Mouse (Mus musculus) embryonic facial prominence, embryonic 12.5 days (tissue): ENCODE measurements around the gene Nrd1. TPM values are rescaled to one million over a fixed set of nuclear protein-coding genes. Genes with fewer than 3 reads are reported as not detected.

Experiments
- ATAC-seq: fragments of 200-750 bp; cut with Nextera tagmentation; 2 replicates; pipeline ENCODE4 v1.8.0; 2017; ENCODE audit not compliant: insufficient number of reproducible peaks, insufficient read depth, low FRiP score, low TSS enrichment
- H3K27ac ChIP-seq: fragments of 300-500 bp; sonication (generic); 2 replicates; pipeline ENCODE4 v1.5.1; 2016; ENCODE audit warnings: mild to moderate bottlenecking
- H3K27me3 ChIP-seq: fragments of 300-500 bp; sonication (generic); 2 replicates; pipeline ENCODE4 v1.6.1; 2016; ENCODE audit warnings: mild to moderate bottlenecking, moderate library complexity
- H3K36me3 ChIP-seq: fragments of 300-500 bp; sonication (generic); 2 replicates; pipeline ENCODE4 v1.6.1; 2016; ENCODE audit warnings: mild to moderate bottlenecking
- H3K4me1 ChIP-seq: fragments of 300-500 bp; sonication (generic); 2 replicates; pipeline ENCODE4 v1.6.1; 2016
- H3K4me2 ChIP-seq: fragments of 300-500 bp; sonication (generic); replicated peaks from 2 replicates; pipeline ENCODE4 v1.6.1; 2016; ENCODE audit warnings: mild to moderate bottlenecking, moderate library complexity
- H3K4me3 ChIP-seq: fragments of 300-500 bp; sonication (generic); 2 replicates; pipeline ENCODE4 v1.5.1; 2016; ENCODE audit warnings: mild to moderate bottlenecking
- H3K9ac ChIP-seq: fragments of 300-500 bp; sonication (generic); 2 replicates; pipeline ENCODE4 v1.6.1; 2016; ENCODE audit warnings: mild to moderate bottlenecking, moderate library complexity
- H3K9me3 ChIP-seq: fragments of 300-500 bp; sonication (generic); 2 replicates; pipeline ENCODE4 v1.6.1; 2016; ENCODE audit warnings: mild to moderate bottlenecking, moderate library complexity
- WGBS: fragments of 180-500 bp; shearing (Covaris S2); methylation state at CpG from one replicate; pipeline ENCODE4 v1.1.7; 2016; 5-methylcytosine and 5-hydroxymethylcytosine counted together
- polyA plus RNA-seq: library from polyadenylated mRNA; unstranded; fragments of >200 nt; fragmentation: Nextera tagmentation; extraction: Ambion mirVana; gene quantifications from 2 replicates; pipeline ENCODE4 v1.2.1, GENCODE M21; 2016

Nrd1 gene
- polyA plus RNA-seq, 1 experiment from 2014 or later = 98.5 TPM

GRCm38 (mm10) chr4:109030266-109030665 lies 29.8 kb downstream of the Nrd1 start:
- no peak for ATAC-seq
- H3K36me3 ChIP-seq = peaks cover 35% of the 10 kb centered on the region
- 96% methylated on average over 2 of the region's 2 CpGs for WGBS

DNA sequence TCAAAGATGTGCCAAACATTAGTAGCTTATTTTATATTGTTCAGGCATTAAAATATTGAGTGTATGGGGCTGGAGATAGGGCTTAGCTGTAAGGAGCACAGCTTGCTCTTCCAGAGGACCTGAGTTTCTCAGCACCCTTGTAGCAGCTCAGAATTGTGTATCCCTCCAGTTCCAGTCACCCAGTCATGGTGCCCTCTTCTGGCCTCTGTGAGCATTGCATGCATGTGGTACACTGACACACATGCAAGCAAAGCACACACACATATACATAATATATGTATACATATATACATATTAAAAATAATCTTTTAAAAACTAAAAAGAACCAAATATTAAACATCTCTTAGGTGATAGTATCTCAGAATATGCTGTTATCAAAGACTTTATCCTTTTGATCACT lies 35.9 kb downstream of the Nrd1 start:
- Histone ChIP-seq H3K4me3 (no peak overlapping the region), H3K36me3 (peaks cover 42% of the 10 kb centered on the region), H3K9ac (no peak overlapping the region), H3K4me1 (no peaks in the 10 kb centered on the region), H3K27me3 (no peaks in the 10 kb centered on the region), H3K4me2 (no peak overlapping the region), H3K27ac (no peak overlapping the region), H3K9me3 (no peaks in the 10 kb centered on the region)
- no peak for ATAC-seq

More at GRCm38 (mm10) chr4:109030266-109030665, 29.8 kb downstream of the Nrd1 start:
- Histone ChIP-seq H3K27ac (no peak overlapping the region), H3K4me1 (no peaks in the 10 kb centered on the region), H3K27me3 (no peaks in the 10 kb centered on the region), H3K9me3 (no peaks in the 10 kb centered on the region), H3K4me3 (no peak overlapping the region), H3K9ac (no peak overlapping the region), H3K4me2 (no peak overlapping the region)

DNA sequence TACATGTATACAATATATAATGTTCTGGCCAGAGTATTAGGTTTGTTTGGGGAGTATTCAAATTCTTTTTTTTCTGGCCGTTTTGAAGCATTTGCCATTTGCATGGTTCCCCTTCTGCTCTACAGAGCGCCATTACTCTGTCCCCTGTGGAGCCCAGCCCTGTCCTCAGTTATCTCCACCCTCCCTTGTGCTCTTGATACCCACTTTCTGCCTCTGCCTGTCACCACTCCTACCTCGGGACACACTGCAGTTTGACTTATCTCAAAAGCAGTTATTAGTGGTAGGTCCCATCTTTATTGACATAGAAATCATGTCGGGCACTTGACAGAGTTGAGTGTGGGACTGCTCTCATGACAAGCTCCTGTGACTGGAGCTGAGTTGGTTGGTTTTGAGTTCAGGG lies 42.3 kb downstream of the Nrd1 start:
- Histone ChIP-seq H3K4me1 (no peaks in the 10 kb centered on the region), H3K4me3 (no peak overlapping the region), H3K27me3 (no peaks in the 10 kb centered on the region), H3K36me3 (peaks cover 68% of the 10 kb centered on the region), H3K9ac (no peak overlapping the region), H3K4me2 (no peak overlapping the region), H3K27ac (no peak overlapping the region), H3K9me3 (no peaks in the 10 kb centered on the region)
- WGBS = 85% methylated on average over 4 of the region's 4 CpGs
- no peak for ATAC-seq

DNA sequence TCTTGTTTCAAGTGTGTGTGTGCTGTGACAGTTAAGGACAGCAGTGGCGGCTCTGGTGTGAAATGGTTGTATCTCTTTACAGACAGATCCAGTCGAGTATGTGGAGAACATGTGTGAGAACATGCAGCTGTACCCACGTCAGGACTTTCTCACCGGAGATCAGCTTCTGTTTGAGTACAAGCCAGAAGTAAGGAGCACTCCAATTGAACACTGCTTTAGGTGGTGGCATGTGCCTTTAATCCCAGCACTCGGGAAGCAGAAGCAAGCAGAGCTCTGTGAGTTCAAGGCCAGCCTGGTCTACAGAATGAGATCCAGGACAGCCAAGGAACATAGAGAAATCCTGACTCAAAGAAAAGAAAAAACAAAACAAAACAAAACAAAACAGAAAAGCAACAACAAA lies 42.8 kb downstream of the Nrd1 start:
- ATAC-seq = no peak
- H3K4me3 ChIP-seq = no peak overlapping the region
- no peaks in the 10 kb centered on the region for H3K4me1 ChIP-seq
- no peak overlapping the region for H3K4me2 ChIP-seq
- H3K36me3 ChIP-seq = peaks cover 73% of the 10 kb centered on the region
- H3K27ac ChIP-seq = no peak overlapping the region
- H3K9ac ChIP-seq = no peak overlapping the region
- WGBS = 80% methylated on average over 5 of the region's 5 CpGs
- H3K9me3 ChIP-seq = no peaks in the 10 kb centered on the region
- H3K27me3 ChIP-seq = no peaks in the 10 kb centered on the region

GRCm38 (mm10) chr4:109043756-109044155 lies 43.3 kb downstream of the Nrd1 start:
- ATAC-seq = no peak
- no peak overlapping the region for H3K9ac ChIP-seq
- no peaks in the 10 kb centered on the region for H3K27me3 ChIP-seq
- H3K4me1 ChIP-seq = no peaks in the 10 kb centered on the region
- peaks cover 74% of the 10 kb centered on the region for H3K36me3 ChIP-seq
- H3K4me2 ChIP-seq = no peak overlapping the region
- H3K4me3 ChIP-seq = no peak overlapping the region
- no peak overlapping the region for H3K27ac ChIP-seq
- WGBS = 70% methylated on average over 5 of the region's 5 CpGs
- H3K9me3 ChIP-seq = no peaks in the 10 kb centered on the region

DNA sequence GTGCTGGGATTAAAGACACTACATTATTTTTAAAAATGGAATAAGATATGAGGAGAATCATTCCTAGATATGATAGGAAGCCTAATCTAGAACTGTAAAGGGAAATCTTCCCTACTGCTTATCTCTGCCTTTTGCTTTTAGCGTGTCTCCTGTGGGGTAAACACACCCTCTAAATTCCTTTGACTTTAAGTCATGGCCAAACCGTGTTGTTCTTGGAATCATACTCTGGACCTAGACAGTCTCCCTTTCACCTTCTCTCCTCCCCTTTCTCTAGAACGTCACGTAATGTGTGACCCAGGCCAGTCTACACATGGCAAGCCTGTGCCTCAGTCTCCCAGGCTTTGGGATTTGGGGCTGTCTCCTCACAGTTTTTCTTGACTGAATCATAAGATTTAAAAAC lies 47.8 kb downstream of the Nrd1 start:
- Histone ChIP-seq H3K27me3 (no peaks in the 10 kb centered on the region), H3K9me3 (no peaks in the 10 kb centered on the region), H3K4me2 (no peak overlapping the region), H3K4me1 (0 out of 2 replicates have a peak, but pooled peaks cover 3% of the 10 kb centered on the region), H3K27ac (no peak overlapping the region), H3K9ac (no peak overlapping the region), H3K36me3 (peaks cover 62% of the 10 kb centered on the region), H3K4me3 (no peak overlapping the region)
- no peak for ATAC-seq
- 94% methylated on average over 4 of the region's 4 CpGs for WGBS

GRCm38 (mm10) chr4:109052282-109052681 lies 51.8 kb downstream of the Nrd1 start:
- H3K27me3 ChIP-seq = no peaks in the 10 kb centered on the region
- peaks cover 68% of the 10 kb centered on the region for H3K36me3 ChIP-seq
- H3K4me2 ChIP-seq = no peak overlapping the region
- H3K4me1 ChIP-seq = 0 out of 2 replicates have a peak, but pooled peaks cover 3% of the 10 kb centered on the region
- no peak overlapping the region for H3K9ac ChIP-seq
- no CpG with 5 or more reads among the region's 1 CpGs for WGBS
- no peaks in the 10 kb centered on the region for H3K9me3 ChIP-seq
- H3K4me3 ChIP-seq = no peak overlapping the region
- no peak overlapping the region for H3K27ac ChIP-seq
- ATAC-seq = no peak

DNA sequence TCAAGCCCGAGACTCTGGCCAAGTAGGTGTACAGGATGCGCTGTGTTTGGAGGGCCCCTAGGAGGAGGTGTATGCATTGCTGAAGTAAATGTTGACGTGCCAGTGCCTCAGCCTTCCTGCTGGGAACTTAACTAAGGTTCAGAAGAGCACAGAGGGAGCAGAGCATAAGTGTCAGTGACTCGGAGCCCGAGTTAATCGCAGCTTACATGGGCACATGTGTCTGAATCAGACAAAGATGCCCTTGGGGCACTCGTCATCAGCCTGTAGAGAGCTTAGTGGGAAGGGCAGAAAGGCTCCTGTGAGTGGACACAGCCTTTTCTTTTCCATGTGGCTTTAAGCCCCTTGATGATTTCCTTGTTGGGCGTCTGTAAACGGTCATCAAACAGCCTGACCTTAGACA lies 53.5 kb downstream of the Nrd1 start:
- 84% methylated on average over 9 of the region's 9 CpGs for WGBS
- no peak overlapping the region for H3K27ac ChIP-seq
- H3K9ac ChIP-seq = no peak overlapping the region
- no peak for ATAC-seq
- H3K27me3 ChIP-seq = no peaks in the 10 kb centered on the region
- H3K4me2 ChIP-seq = no peak overlapping the region
- H3K36me3 ChIP-seq = peaks cover 74% of the 10 kb centered on the region
- H3K4me3 ChIP-seq = no peak overlapping the region
- no peaks in the 10 kb centered on the region for H3K9me3 ChIP-seq
- H3K4me1 ChIP-seq = 0 out of 2 replicates have a peak, but pooled peaks cover 3% of the 10 kb centered on the region

GRCm38 (mm10) chr4:109056351-109056750 lies 55.9 kb downstream of the Nrd1 start:
- ATAC-seq = no peak
- H3K4me3 ChIP-seq = no peak overlapping the region
- 0 out of 2 replicates have a peak, but pooled peaks cover 3% of the 10 kb centered on the region for H3K4me1 ChIP-seq
- no peak overlapping the region for H3K27ac ChIP-seq
- H3K4me2 ChIP-seq = no peak overlapping the region
- H3K9ac ChIP-seq = no peak overlapping the region
- H3K36me3 ChIP-seq = peaks cover 74% of the 10 kb centered on the region
- H3K9me3 ChIP-seq = no peaks in the 10 kb centered on the region
- no peaks in the 10 kb centered on the region for H3K27me3 ChIP-seq
- 85% methylated on average over 7 of the region's 7 CpGs for WGBS

DNA sequence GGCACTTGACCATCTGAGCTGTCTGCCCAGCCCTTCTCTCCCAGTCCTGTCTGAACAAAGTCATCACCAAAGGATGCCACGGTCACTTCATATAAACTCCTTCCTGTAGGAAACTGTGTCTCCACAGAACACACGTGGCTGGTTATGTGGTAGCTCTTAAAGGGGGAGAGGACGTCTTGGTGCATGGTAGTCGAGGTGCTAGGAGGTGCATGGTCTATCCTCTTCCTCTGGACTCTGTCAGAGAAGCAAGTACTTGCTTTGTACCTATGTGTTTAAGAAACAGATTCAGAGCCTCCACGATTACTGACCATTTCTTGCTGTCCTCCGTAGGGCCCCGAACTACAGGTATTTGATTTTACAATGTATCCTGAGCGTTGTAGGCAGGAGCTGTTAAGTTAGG lies 57.2 kb downstream of the Nrd1 start:
- WGBS = 92% methylated on average over 8 of the region's 8 CpGs
- no peak overlapping the region for H3K4me3 ChIP-seq
- no peaks in the 10 kb centered on the region for H3K9me3 ChIP-seq
- H3K4me2 ChIP-seq = no peak overlapping the region
- no peak for ATAC-seq
- H3K4me1 ChIP-seq = no peaks in the 10 kb centered on the region
- no peaks in the 10 kb centered on the region for H3K27me3 ChIP-seq
- peaks cover 84% of the 10 kb centered on the region for H3K36me3 ChIP-seq
- H3K9ac ChIP-seq = no peak overlapping the region
- H3K27ac ChIP-seq = no peak overlapping the region

DNA sequence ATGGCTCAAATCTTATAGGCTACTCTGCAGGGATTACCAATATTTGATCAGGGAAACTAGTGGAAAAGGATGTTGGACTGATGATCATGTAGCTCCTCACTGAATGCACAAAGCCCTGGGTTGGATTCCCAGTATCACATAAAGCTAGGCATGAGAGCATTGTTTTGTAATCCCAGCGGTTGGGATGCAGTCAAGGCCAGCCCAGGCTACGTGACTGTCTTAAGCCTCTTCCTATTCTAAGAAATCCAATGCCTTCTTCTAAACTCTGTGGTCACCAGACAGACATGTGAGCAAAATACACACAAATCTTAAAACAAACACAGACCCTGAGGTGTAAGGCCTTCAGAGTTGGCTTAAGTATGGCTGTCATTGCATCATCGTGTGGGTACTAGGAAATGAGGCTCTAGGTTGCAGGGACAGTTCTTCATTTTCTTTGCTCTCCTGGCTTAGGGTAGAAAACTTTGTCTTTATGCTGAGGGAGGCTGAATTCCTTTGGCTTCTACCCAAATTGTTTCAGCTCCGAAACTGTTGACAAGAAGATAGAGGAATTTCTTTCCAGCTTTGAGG lies 58.9 kb downstream of the Nrd1 start:
- 89% methylated on average over 4 of the region's 4 CpGs for WGBS
- Histone ChIP-seq H3K9ac (no peak overlapping the region), H3K4me3 (no peak overlapping the region), H3K4me1 (no peaks in the 10 kb centered on the region), H3K27me3 (no peaks in the 10 kb centered on the region), H3K9me3 (no peaks in the 10 kb centered on the region), H3K4me2 (no peak overlapping the region), H3K36me3 (peaks cover 93% of the 10 kb centered on the region), H3K27ac (no peak overlapping the region)
- no peak for ATAC-seq

GRCm38 (mm10) chr4:109064941-109065340 lies 64.5 kb downstream of the Nrd1 start:
- Histone ChIP-seq H3K4me3 (no peak overlapping the region), H3K27ac (no peak overlapping the region), H3K36me3 (peaks cover 86% of the 10 kb centered on the region), H3K4me2 (no peak overlapping the region), H3K4me1 (no peaks in the 10 kb centered on the region), H3K9ac (no peak overlapping the region), H3K27me3 (no peaks in the 10 kb centered on the region), H3K9me3 (no peaks in the 10 kb centered on the region)
- no peak for ATAC-seq
- WGBS = 83% methylated on average over 6 of the region's 6 CpGs

- H3K36me3 ChIP-seq = peaks cover 84% of the 10 kb centered on the region
- H3K4me2 ChIP-seq = no peak overlapping the region
- H3K27ac ChIP-seq = no peak overlapping the region
- WGBS = 89% methylated on average over 5 of the region's 5 CpGs
- no peak overlapping the region for H3K4me3 ChIP-seq
- no peak for ATAC-seq
- no peaks in the 10 kb centered on the region for H3K9me3 ChIP-seq
- H3K27me3 ChIP-seq = no peaks in the 10 kb centered on the region
- H3K9ac ChIP-seq = no peak overlapping the region
- no peaks in the 10 kb centered on the region for H3K4me1 ChIP-seq
Measured at GRCm38 (mm10) chr4:109065714-109066113, 65.3 kb downstream of the Nrd1 start.
